Mouse (Mus musculus) urinary bladder, postnatal 25 days (tissue): Measurements from ENCODE around the gene Kif4.

ENCODE experiments used
- DNase-seq: peaks from one replicate; pipeline ENCODE4 v3.0.0; 2022; ENCODE audit warnings: low spot score

The Kif4 gene

GRCm38 (mm10) chrX:100730266-100730665 is 104.7 kb downstream of the Kif4 start:
- DNase-seq: no peak

DNA sequence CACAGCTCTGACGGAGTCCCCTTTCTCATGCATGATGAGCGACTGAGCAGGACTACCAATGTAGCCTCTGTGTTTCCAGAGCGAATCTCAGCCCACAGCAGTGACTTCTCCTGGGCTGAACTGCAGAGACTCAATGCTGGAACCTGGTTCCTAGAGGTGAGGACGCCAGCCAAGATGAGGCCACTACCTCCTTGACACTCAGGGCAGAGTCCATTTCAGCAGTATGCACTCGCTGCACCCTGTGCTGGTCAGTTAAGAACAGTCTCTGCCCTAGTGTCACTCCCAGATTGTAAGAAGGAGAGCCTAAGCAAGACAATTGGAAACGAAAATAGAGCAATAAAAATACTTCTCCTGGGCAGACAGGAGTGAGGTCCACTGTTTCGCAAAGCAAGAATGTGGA is 108.8 kb downstream of the Kif4 start:
- DNase-seq: no peak

GRCm38 (mm10) chrX:100738918-100739317 is 113.4 kb downstream of the Kif4 start:
- DNase-seq: peak; percentile 47

GRCm38 (mm10) chrX:100739443-100739842 is 113.9 kb downstream of the Kif4 start:
- DNase-seq: no peak

DNA sequence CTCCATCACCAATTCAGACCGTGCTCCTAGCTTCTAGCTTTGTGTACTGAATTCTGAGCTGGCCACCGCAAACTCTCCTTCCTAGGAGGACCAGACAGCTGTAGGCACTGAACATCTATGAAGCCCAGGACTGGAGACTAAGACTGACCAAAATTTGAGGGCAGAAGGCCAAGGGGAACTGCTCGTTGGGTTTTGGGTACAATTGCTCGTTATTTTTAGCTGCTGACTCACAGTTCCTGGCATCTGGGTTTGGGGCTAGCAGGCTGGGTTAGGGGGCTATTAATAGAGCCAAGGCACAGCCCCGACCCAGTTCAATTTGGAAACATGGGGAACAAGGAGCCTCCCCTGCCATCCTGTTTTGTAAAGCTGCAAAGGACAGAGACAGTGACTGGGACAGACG is 115.2 kb downstream of the Kif4 start:
- no peak for DNase-seq

GRCm38 (mm10) chrX:100741940-100742339 is 116.4 kb downstream of the Kif4 start:
- peak; percentile 16 for DNase-seq

DNA sequence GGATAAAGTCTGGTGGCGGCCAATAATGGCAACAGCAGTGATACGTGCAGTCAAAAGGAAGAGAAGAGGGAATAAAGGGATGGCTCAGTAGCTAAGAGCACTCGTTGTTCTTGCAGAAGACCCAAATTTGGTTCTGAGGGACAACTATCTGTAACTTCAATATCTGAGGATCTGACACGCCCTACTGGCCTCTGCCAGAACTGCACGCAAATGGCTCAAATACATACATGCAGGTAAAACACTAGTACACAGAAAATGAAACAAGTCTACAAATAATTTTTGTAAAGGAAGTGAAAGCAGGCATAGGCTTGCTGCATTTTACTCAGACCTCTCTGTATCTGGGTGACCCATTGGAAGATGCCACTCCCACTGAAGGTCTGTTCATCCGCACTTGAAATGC is 140.3 kb downstream of the Kif4 start:
- DNase-seq: no peak

DNA sequence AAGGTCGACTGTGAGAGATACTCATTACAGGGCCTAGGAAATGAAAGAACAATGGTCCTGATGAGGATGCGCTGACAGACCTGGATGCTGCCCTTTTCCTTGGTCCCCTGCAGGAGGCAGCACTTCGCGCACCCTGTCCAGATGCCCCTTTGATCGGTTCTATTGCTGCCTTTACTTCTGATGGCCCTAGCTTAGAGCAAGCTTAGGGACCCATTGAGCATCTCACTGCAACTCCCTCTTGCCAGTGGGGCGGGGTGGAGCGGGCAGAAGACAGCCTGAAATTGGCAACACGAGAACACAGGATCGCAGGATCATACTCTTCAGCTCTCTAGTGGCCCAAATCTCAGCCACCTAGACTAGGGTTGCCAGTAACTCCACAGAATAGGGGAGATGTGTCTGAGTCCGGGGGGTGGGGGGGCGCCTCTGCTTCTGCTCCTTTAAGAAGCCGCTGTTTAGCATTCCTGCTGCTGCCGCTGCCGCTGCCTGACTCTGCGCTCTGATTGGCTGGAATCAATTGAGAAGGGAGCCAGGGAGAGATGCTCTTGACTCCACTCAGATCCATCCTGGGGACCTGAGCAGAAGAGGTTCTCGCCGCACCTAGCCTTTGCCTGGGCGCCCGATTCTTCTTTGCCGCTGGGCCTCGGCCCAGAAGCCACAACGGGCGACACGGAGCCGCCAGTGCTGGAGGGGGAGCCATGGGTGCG is 141.8 kb downstream of the Kif4 start, which contains the start of gene Dlg3:
TSS of gene Dlg3 (plus strand) at position 542 of the 704 bp plus-strand sequence.
- no peak for DNase-seq

DNA sequence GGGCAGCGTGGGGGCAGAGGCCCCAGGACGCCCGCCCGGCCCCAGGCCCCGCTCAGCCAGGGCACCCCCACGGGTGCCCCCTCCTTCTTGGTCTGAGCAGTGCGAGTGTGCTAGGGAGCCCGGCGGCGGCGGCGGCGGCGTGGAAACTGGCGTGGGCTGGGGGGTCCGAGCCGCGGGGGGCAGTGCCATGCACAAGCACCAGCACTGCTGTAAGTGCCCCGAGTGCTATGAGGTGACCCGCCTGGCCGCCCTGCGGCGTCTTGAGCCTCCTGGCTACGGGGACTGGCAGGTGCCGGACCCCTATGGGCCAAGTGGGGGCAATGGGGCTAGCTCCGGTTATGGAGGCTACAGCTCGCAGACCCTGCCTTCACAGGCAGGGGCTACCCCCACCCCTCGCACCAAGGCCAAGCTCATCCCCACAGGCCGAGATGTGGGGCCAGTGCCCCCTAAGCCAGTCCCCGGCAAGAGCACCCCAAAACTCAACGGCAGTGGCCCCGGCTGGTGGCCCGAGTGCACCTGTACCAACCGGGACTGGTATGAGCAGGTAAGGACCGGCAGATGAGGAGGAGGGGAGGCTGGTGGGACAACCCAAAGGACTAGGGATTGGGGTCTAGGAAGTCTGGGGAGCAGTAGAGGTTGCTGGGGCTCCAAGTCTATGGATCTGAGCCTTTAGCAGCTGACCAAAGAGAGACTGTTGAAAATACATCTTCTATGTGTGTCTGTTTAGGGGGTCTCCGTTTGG is 142.5 kb downstream of the Kif4 start:
- no peak for DNase-seq

DNA sequence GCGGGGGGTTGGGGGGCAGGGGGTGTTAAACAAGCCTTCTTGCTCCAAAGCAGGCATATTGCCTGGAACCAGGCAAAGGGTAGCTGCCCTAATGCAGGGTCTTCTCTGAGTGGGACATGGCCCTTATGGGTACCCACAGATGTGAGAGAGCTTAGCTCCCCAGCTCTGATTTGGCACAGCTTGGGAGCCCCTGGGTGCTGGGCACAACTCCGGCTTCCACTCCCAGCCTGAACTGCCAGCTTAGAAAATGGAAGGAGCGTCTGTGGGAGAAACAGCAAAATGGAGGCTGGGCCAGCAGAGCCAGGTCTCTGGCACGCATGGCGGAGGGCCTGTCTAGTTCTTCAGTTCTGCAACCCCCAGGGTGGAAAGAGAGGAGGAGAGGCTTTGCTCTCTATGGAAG is 143.7 kb downstream of the Kif4 start:
- DNase-seq: no peak

GRCm38 (mm10) chrX:100774341-100774811 is 148.8 kb downstream of the Kif4 start:
- DNase-seq: peak; percentile 66

DNA sequence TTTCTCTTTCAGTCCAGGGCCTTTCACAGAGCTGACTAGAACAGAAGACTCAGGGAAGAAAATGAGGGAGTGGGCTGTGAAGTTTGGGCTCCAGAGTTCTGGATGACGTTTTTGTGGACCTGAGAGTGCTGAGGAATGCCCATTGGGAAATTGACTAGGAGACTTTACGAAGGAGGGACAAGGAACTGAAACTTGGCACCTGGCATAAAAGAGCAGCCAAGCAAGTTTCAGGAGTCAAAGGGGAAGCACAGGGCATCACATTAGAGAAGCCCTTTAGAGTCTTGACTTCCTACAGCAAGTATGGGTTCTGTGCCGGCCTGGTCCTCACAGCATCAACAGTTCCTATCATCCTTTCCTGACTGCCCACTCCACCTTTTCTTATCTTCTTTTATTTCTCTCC is 149.9 kb downstream of the Kif4 start:
- no peak for DNase-seq

GRCm38 (mm10) chrX:100776494-100776893 is 151.0 kb downstream of the Kif4 start:
- no peak for DNase-seq
